Mouse (Mus musculus) heart, adult 10 weeks (tissue): ENCODE measurements around the gene Mrpl12. TPM values are rescaled to one million over a fixed set of nuclear protein-coding genes. Genes with fewer than 3 reads are reported as not detected.

Source experiments
- polyA plus RNA-seq: library from polyadenylated mRNA; stranded (reverse); fragments of 350-450 nt; fragmentation: Illumina TruSeq; extraction: RNeasy Lipid Tissue Mini Kit (QIAGEN cat#74804); gene quantifications from one replicate; pipeline ENCODE4 v1.2.3, GENCODE M21; 2014; ENCODE audit warnings: low read depth, low replicate concordance

Gene Mrpl12
- 230 TPM for polyA plus RNA-seq

GRCm38 (mm10) chr11:120484265-120484981 is at the start of gene Mrpl12:
Gene Mrpl12 (plus strand): TSS chr11:120484613.

GRCm38 (mm10) chr11:120437152-120437856 is 47.1 kb upstream of the Mrpl12 start, which contains the start of gene Nploc4:
Gene Nploc4 (minus strand): TSS chr11:120437708.

GRCm38 (mm10) chr11:120442344-120442743 is 42.1 kb upstream of the Mrpl12 start, which contains the start of gene Tspan10:
Gene Tspan10 (plus strand): TSS chr11:120442644.

GRCm38 (mm10) chr11:120453306-120453705 is 31.1 kb upstream of the Mrpl12 start, which contains the start of gene Pde6g:
Gene Pde6g (minus strand): TSS chr11:120453500.

GRCm38 (mm10) chr11:120457772-120458751 is 26.4 kb upstream of the Mrpl12 start, which contains the start of the genes Oxld1 and Ccdc137:
Gene Oxld1 (minus strand): TSS chr11:120458068.
Gene Ccdc137 (plus strand): TSS chr11:120458115.

GRCm38 (mm10) chr11:120467051-120467735 is 17.2 kb upstream of the Mrpl12 start, which contains the start of gene Arl16:
Gene Arl16 (minus strand): TSS chr11:120467607.

GRCm38 (mm10) chr11:120491317-120492023 is 7.1 kb downstream of the Mrpl12 start, which contains the start of gene Slc25a10:
Gene Slc25a10 (plus strand): TSS chr11:120491840.

GRCm38 (mm10) chr11:120530085-120530964 is 45.9 kb downstream of the Mrpl12 start, which contains the start of gene Gcgr:
Gene Gcgr (plus strand): TSS chr11:120530699.

Other genes with a start within 250 kb of the Mrpl12 start
- 443 TPM for gene Actg1, start 136.1 kb upstream of the Mrpl12 start, polyA plus RNA-seq
- gene Fscn2, start 123.1 kb upstream of the Mrpl12 start, polyA plus RNA-seq: not detected
- 12.4 TPM for gene Faap100, start 105.8 kb upstream of the Mrpl12 start, polyA plus RNA-seq
- gene Nploc4, start 46.9 kb upstream of the Mrpl12 start, polyA plus RNA-seq: 46.6 TPM
- gene Tspan10, start 42.0 kb upstream of the Mrpl12 start, polyA plus RNA-seq: not detected
- 1.0 TPM for gene Pde6g, start 31.1 kb upstream of the Mrpl12 start, polyA plus RNA-seq
- 53.5 TPM for gene Oxld1, start 26.5 kb upstream of the Mrpl12 start, polyA plus RNA-seq
- gene Ccdc137, start 26.5 kb upstream of the Mrpl12 start, polyA plus RNA-seq: 10.3 TPM
- 11.3 TPM for gene Arl16, start 17.0 kb upstream of the Mrpl12 start, polyA plus RNA-seq
- gene Slc25a10, start 7.2 kb downstream of the Mrpl12 start, polyA plus RNA-seq: 12.9 TPM
- 0.81 TPM for gene Gcgr, start 46.1 kb downstream of the Mrpl12 start, polyA plus RNA-seq
- gene Mcrip1, start 65.1 kb downstream of the Mrpl12 start, polyA plus RNA-seq: 64.9 TPM
- not detected for gene Ppp1r27, start 66.5 kb downstream of the Mrpl12 start, polyA plus RNA-seq
- 176 TPM for gene P4hb, start 88.6 kb downstream of the Mrpl12 start, polyA plus RNA-seq
- gene Arhgdia, start 97.0 kb downstream of the Mrpl12 start, polyA plus RNA-seq: 159 TPM
- 25.3 TPM for gene Alyref, start 113.8 kb downstream of the Mrpl12 start, polyA plus RNA-seq
- gene Anapc11, start 113.8 kb downstream of the Mrpl12 start, polyA plus RNA-seq: 53.2 TPM
- not detected for gene Npb, start 123.9 kb downstream of the Mrpl12 start, polyA plus RNA-seq
- 72.2 TPM for gene Pcyt2, start 133.3 kb downstream of the Mrpl12 start, polyA plus RNA-seq
- gene Sirt7, start 140.6 kb downstream of the Mrpl12 start, polyA plus RNA-seq: 16.4 TPM
- 42.4 TPM for gene Mafg, start 149.0 kb downstream of the Mrpl12 start, polyA plus RNA-seq
- gene Pycr1, start 159.2 kb downstream of the Mrpl12 start, polyA plus RNA-seq: 2.0 TPM
- 61.7 TPM for gene Myadml2, start 163.5 kb downstream of the Mrpl12 start, polyA plus RNA-seq
- gene Notum, start 176.6 kb downstream of the Mrpl12 start, polyA plus RNA-seq: not detected
- gene Aspscr1, start 188.4 kb downstream of the Mrpl12 start, polyA plus RNA-seq: 39.2 TPM
- 53.4 TPM for gene Cenpx, start 229.1 kb downstream of the Mrpl12 start, polyA plus RNA-seq
- 12.1 TPM for gene Lrrc45, start 229.3 kb downstream of the Mrpl12 start, polyA plus RNA-seq
- gene Rac3, start 236.9 kb downstream of the Mrpl12 start, polyA plus RNA-seq: 4.0 TPM
- gene Dcxr, start 242.7 kb downstream of the Mrpl12 start, polyA plus RNA-seq: 23.6 TPM
- 30.3 TPM for gene Cbr2, start 247.5 kb downstream of the Mrpl12 start, polyA plus RNA-seq